Mouse (Mus musculus) C2C12 (cell line): ENCODE data around the gene Ccdc7a.

Experiments
- CTCF ChIP-seq: IDR thresholded peaks from one replicate; pipeline ENCODE4 v1.5.1; 2011; ENCODE audit not compliant: control insufficient read depth, insufficient read depth, insufficient read length
- MAX ChIP-seq: IDR thresholded peaks from one replicate; pipeline ENCODE4 v1.6.1; 2011; ENCODE audit warnings: mild to moderate bottlenecking, control low read depth
- USF1 ChIP-seq: IDR thresholded peaks from one replicate; pipeline ENCODE4 v1.6.1; 2011; ENCODE audit warnings: low read depth, mild to moderate bottlenecking, control low read depth, moderate library complexity

GRCm38 (mm10) chr8:128843749-128844148, 221.6 kb downstream of the Ccdc7a start:
- TF ChIP-seq MAX: no peak
- TF ChIP-seq CTCF: no peak
- TF ChIP-seq USF1: no peak
